Mouse (Mus musculus) MEL (cell line): ENCODE results near the gene Ndufb4.

ENCODE experiments used
- CTCF ChIP-seq, 3 experiments: IDR thresholded peaks in 2 of 3; conservative IDR thresholded peaks in 1 of 3; 2 replicates each; pipeline ENCODE4 v1.5.1; 2011 to 2012; ENCODE audit warnings: low read length in 3 of 3, low read depth in 2 of 3, mild to moderate bottlenecking in 2 of 3, improper control_type of control experiment in 1 of 3, inconsistent platforms in 1 of 3, mixed read lengths in 1 of 3, moderate library complexity in 1 of 3; ENCODE audit not compliant: control insufficient read depth in 1 of 3, insufficient read depth in 1 of 3, poor library complexity in 1 of 3, severe bottlenecking in 1 of 3
- MAX ChIP-seq: IDR thresholded peaks from 2 replicates; pipeline ENCODE4 v1.6.1; 2011; ENCODE audit warnings: low read length, improper control_type of control experiment
- MAZ ChIP-seq: IDR thresholded peaks from 2 replicates; pipeline ENCODE4 v1.6.1; 2012; ENCODE audit warnings: low read depth, mild to moderate bottlenecking, inconsistent platforms, low read length, improper control_type of control experiment
- POLR2A ChIP-seq, 2 experiments: IDR thresholded peaks; 2 replicates each; pipeline ENCODE4 v1.6.1; 2011 to 2012; ENCODE audit warnings: low read length in 2 of 2, mild to moderate bottlenecking in 2 of 2, control low read depth in 1 of 2, improper control_type of control experiment in 1 of 2, low read depth in 1 of 2, moderate library complexity in 1 of 2; ENCODE audit not compliant: control insufficient read depth in 1 of 2, insufficient read depth in 1 of 2, poor library complexity in 1 of 2
- POLR2AphosphoS2 ChIP-seq: IDR thresholded peaks from 2 replicates; pipeline ENCODE4 v1.6.1; 2011; ENCODE audit warnings: low read length, improper control_type of control experiment
- RCOR1 ChIP-seq: IDR thresholded peaks from 2 replicates; pipeline ENCODE4 v1.6.1; 2012; ENCODE audit warnings: low read depth, mild to moderate bottlenecking, inconsistent platforms, low read length, improper control_type of control experiment
- TCF12 ChIP-seq: IDR thresholded peaks from 2 replicates; pipeline ENCODE4 v1.6.1; 2014; ENCODE audit warnings: low read depth, mild to moderate bottlenecking, inconsistent platforms, low read length, improper control_type of control experiment, moderate library complexity
- USF1 ChIP-seq: IDR thresholded peaks from 2 replicates; pipeline ENCODE4 v1.6.1; 2014; ENCODE audit warnings: low read depth, mild to moderate bottlenecking, inconsistent platforms, low read length, improper control_type of control experiment, moderate library complexity
- USF2 ChIP-seq, 2 experiments: IDR thresholded peaks; 2 replicates each; pipeline ENCODE4 v1.6.1; 2011 to 2012; ENCODE audit warnings: improper control_type of control experiment in 2 of 2, low read length in 2 of 2, borderline replicate concordance in 1 of 2, inconsistent platforms in 1 of 2, low read depth in 1 of 2, mild to moderate bottlenecking in 1 of 2; ENCODE audit not compliant: insufficient read depth in 1 of 2
- ZNF384 ChIP-seq: IDR thresholded peaks from 2 replicates; pipeline ENCODE4 v1.6.1; 2012; ENCODE audit warnings: low read depth, mild to moderate bottlenecking, inconsistent platforms, low read length, improper control_type of control experiment

- TF ChIP-seq ZNF384 (0 out of 2 replicates have a peak, but pooled peaks have one; percentile 0), CTCF (IDR thresholded peaks at IDR 0.05 in 2 of 3, conservative IDR thresholded peaks at IDR 0.05 in 1 of 3; ENCODE audit: control insufficient read depth in 1 of 3, insufficient read depth in 1 of 3, low read depth in 2 of 3, low read length in 3 of 3, poor library complexity in 1 of 3, severe bottlenecking in 1 of 3) (no peak), USF2 (IDR thresholded peaks at IDR 0.05; ENCODE audit: borderline replicate concordance in 1 of 2, insufficient read depth in 1 of 2, low read depth in 1 of 2, low read length in 2 of 2) (no peak), RCOR1 (no peak), POLR2AphosphoS2 (no peak), USF1 (no peak), POLR2A (IDR thresholded peaks at IDR 0.05; ENCODE audit: control insufficient read depth in 1 of 2, insufficient read depth in 1 of 2, low read depth in 1 of 2, low read length in 2 of 2, poor library complexity in 1 of 2) (no peak), MAZ (peak; percentile 73), TCF12 (peak; percentile 5; the same call in 1 of the 2 replicates), MAX (0 out of 2 replicates have a peak, but pooled peaks have one; percentile 45)
These were observed 30.0 kb upstream of the Ndufb4 start for GRCm38 (mm10) chr16:37684259-37684633.
